Mouse (Mus musculus): Measurements from ENCODE around the gene Ddc. TPM values are rescaled to one million over a fixed set of nuclear protein-coding genes. Genes with fewer than 3 reads are reported as not detected.

Gene Ddc
- polyA plus RNA-seq, 1 experiment from 2014 or later: 48.5 TPM

GRCm38 (mm10) chr11:11836262-11836661 is 61.7 kb downstream of the Ddc start:
- H3K9ac ChIP-seq: no peak overlapping the region
- H3K9me3 ChIP-seq: no peaks in the 10 kb centered on the region
- ATAC-seq (ENCODE audit: insufficient read depth, low FRiP score, low read depth): no peak
- no peak overlapping the region for H3K4me3 ChIP-seq (replicated peaks)
- peak overlapping the region; percentile 65 for H3K27ac ChIP-seq
- H3K4me2 ChIP-seq: peak overlapping the region; percentile 32; the same call in 1 of the 2 replicates
- WGBS: 40% methylated on average over 8 of the region's 8 CpGs
- H3K27me3 ChIP-seq (replicated peaks): no peaks in the 10 kb centered on the region
- H3K4me1 ChIP-seq: peaks cover 42% of the 10 kb centered on the region
- no peaks in the 10 kb centered on the region for H3K36me3 ChIP-seq

GRCm38 (mm10) chr11:11835791-11836190 is 62.2 kb downstream of the Ddc start:
- H3K27ac ChIP-seq: peak overlapping the region; percentile 65
- 80% methylated on average over 4 of the region's 4 CpGs for WGBS
- no peaks in the 10 kb centered on the region for H3K9me3 ChIP-seq
- ATAC-seq (ENCODE audit: insufficient read depth, low FRiP score, low read depth): no peak
- H3K27me3 ChIP-seq (replicated peaks): no peaks in the 10 kb centered on the region
- H3K4me1 ChIP-seq: peaks cover 46% of the 10 kb centered on the region
- H3K4me2 ChIP-seq: no peak overlapping the region
- no peak overlapping the region for H3K4me3 ChIP-seq (replicated peaks)
- H3K36me3 ChIP-seq: no peaks in the 10 kb centered on the region
- H3K9ac ChIP-seq: no peak overlapping the region

- H3K27ac ChIP-seq: peak overlapping the region; percentile 60
- H3K4me2 ChIP-seq: no peak overlapping the region
- ATAC-seq (ENCODE audit: insufficient read depth, low FRiP score, low read depth): peak; percentile 38; the same call in 1 of the 2 replicates
- H3K9me3 ChIP-seq: no peaks in the 10 kb centered on the region
- no peaks in the 10 kb centered on the region for H3K36me3 ChIP-seq
- WGBS: 41% methylated on average over 6 of the region's 6 CpGs
- no peaks in the 10 kb centered on the region for H3K27me3 ChIP-seq (replicated peaks)
- peaks cover 48% of the 10 kb centered on the region for H3K4me1 ChIP-seq
- H3K9ac ChIP-seq: no peak overlapping the region
- H3K4me3 ChIP-seq (replicated peaks): no peak overlapping the region
Measured at GRCm38 (mm10) chr11:11835361-11835760, 62.6 kb downstream of the Ddc start.

GRCm38 (mm10) chr11:11833100-11833499 is 64.8 kb downstream of the Ddc start:
- Histone ChIP-seq H3K27ac (peak overlapping the region; percentile 91; the same call in 1 of the 2 replicates), H3K36me3 (no peaks in the 10 kb centered on the region), H3K4me1 (peaks cover 66% of the 10 kb centered on the region), H3K4me3 (replicated peaks) (no peak overlapping the region), H3K9me3 (no peaks in the 10 kb centered on the region), H3K4me2 (no peak overlapping the region), H3K9ac (no peak overlapping the region), H3K27me3 (replicated peaks) (no peaks in the 10 kb centered on the region)
- ATAC-seq (ENCODE audit: insufficient read depth, low FRiP score, low read depth): no peak
- 37% methylated on average over 8 of the region's 8 CpGs for WGBS

- no peak overlapping the region for H3K4me2 ChIP-seq
- peaks cover 64% of the 10 kb centered on the region for H3K4me1 ChIP-seq
- no peaks in the 10 kb centered on the region for H3K27me3 ChIP-seq (replicated peaks)
- H3K27ac ChIP-seq: peak overlapping the region; percentile 91
- H3K36me3 ChIP-seq: no peaks in the 10 kb centered on the region
- no peaks in the 10 kb centered on the region for H3K9me3 ChIP-seq
- H3K9ac ChIP-seq: no peak overlapping the region
- no peak overlapping the region for H3K4me3 ChIP-seq (replicated peaks)
- 33% methylated on average over 6 of the region's 6 CpGs for WGBS
- no peak for ATAC-seq (ENCODE audit: insufficient read depth, low FRiP score, low read depth)
Measured at GRCm38 (mm10) chr11:11832755-11833084, 65.2 kb downstream of the Ddc start.

GRCm38 (mm10) chr11:11831940-11832754 is 65.8 kb downstream of the Ddc start:
- 7% methylated on average over 6 of the region's 6 CpGs for WGBS
- Histone ChIP-seq H3K27me3 (replicated peaks) (no peaks in the 10 kb centered on the region), H3K9me3 (no peaks in the 10 kb centered on the region), H3K36me3 (no peaks in the 10 kb centered on the region), H3K4me2 (peak overlapping the region; percentile 29; the same call in 1 of the 2 replicates), H3K4me3 (replicated peaks) (no peak overlapping the region), H3K4me1 (peaks cover 59% of the 10 kb centered on the region), H3K9ac (no peak overlapping the region), H3K27ac (peak overlapping the region; percentile 91)
- no peak for ATAC-seq (ENCODE audit: insufficient read depth, low FRiP score, low read depth)

GRCm38 (mm10) chr11:11831526-11831925 is 66.4 kb downstream of the Ddc start:
- 27% methylated on average over 6 of the region's 6 CpGs for WGBS
- Histone ChIP-seq H3K4me1 (peaks cover 53% of the 10 kb centered on the region), H3K9ac (no peak overlapping the region), H3K36me3 (no peaks in the 10 kb centered on the region), H3K9me3 (no peaks in the 10 kb centered on the region), H3K4me3 (replicated peaks) (no peak overlapping the region), H3K27me3 (replicated peaks) (no peaks in the 10 kb centered on the region), H3K27ac (peak overlapping the region; percentile 91), H3K4me2 (peak overlapping the region; percentile 29; the same call in 1 of the 2 replicates)
- ATAC-seq (ENCODE audit: insufficient read depth, low FRiP score, low read depth): no peak

- Histone ChIP-seq H3K9me3 (no peaks in the 10 kb centered on the region), H3K27ac (peak overlapping the region; percentile 91), H3K4me3 (replicated peaks) (no peak overlapping the region), H3K27me3 (replicated peaks) (no peaks in the 10 kb centered on the region), H3K9ac (no peak overlapping the region), H3K4me2 (no peak overlapping the region), H3K36me3 (no peaks in the 10 kb centered on the region), H3K4me1 (peaks cover 47% of the 10 kb centered on the region)
- WGBS: 17% methylated on average over 12 of the region's 12 CpGs
- no peak for ATAC-seq (ENCODE audit: insufficient read depth, low FRiP score, low read depth)
Measured at GRCm38 (mm10) chr11:11830884-11831495, 67.0 kb downstream of the Ddc start.

- peak overlapping the region; percentile 16; the same call in 1 of the 2 replicates for H3K9ac ChIP-seq
- H3K9me3 ChIP-seq: no peaks in the 10 kb centered on the region
- WGBS: 30% methylated on average over 11 of the region's 11 CpGs
- no peak overlapping the region for H3K4me3 ChIP-seq (replicated peaks)
- no peaks in the 10 kb centered on the region for H3K27me3 ChIP-seq (replicated peaks)
- peaks cover 54% of the 10 kb centered on the region for H3K4me1 ChIP-seq
- peak; percentile 88 for ATAC-seq (ENCODE audit: insufficient read depth, low FRiP score, low read depth)
- peak overlapping the region; percentile 91 for H3K27ac ChIP-seq
- H3K4me2 ChIP-seq: peak overlapping the region; percentile 32
- no peaks in the 10 kb centered on the region for H3K36me3 ChIP-seq
Measured at GRCm38 (mm10) chr11:11829161-11830000, 68.6 kb downstream of the Ddc start.

GRCm38 (mm10) chr11:11828761-11829160 is 69.2 kb downstream of the Ddc start:
- no peaks in the 10 kb centered on the region for H3K27me3 ChIP-seq (replicated peaks)
- peak overlapping the region; percentile 91 for H3K27ac ChIP-seq
- H3K4me2 ChIP-seq: peak overlapping the region; percentile 32
- 22% methylated on average over 6 of the region's 6 CpGs for WGBS
- ATAC-seq (ENCODE audit: insufficient read depth, low FRiP score, low read depth): peak; percentile 21; the same call in 1 of the 2 replicates
- no peaks in the 10 kb centered on the region for H3K9me3 ChIP-seq
- peaks cover 60% of the 10 kb centered on the region for H3K4me1 ChIP-seq
- no peak overlapping the region for H3K4me3 ChIP-seq (replicated peaks)
- H3K36me3 ChIP-seq: no peaks in the 10 kb centered on the region
- no peak overlapping the region; the same call in 1 of the 2 replicates for H3K9ac ChIP-seq

GRCm38 (mm10) chr11:11828251-11828650 is 69.7 kb downstream of the Ddc start:
- H3K4me2 ChIP-seq: peak overlapping the region; percentile 32; the same call in 1 of the 2 replicates

More at GRCm38 (mm10) chr11:11828251-11828650, 69.7 kb downstream of the Ddc start:
- Histone ChIP-seq H3K36me3 (no peaks in the 10 kb centered on the region), H3K27ac (peak overlapping the region; percentile 91), H3K9me3 (no peaks in the 10 kb centered on the region), H3K27me3 (replicated peaks) (no peaks in the 10 kb centered on the region), H3K4me1 (peaks cover 62% of the 10 kb centered on the region), H3K4me3 (replicated peaks) (no peak overlapping the region), H3K9ac (no peak overlapping the region)
- WGBS: 46% methylated on average over 5 of the region's 5 CpGs
- no peak for ATAC-seq (ENCODE audit: insufficient read depth, low FRiP score, low read depth)
